Mouse (Mus musculus): Measurements from ENCODE around the gene Olfr869.

DNA sequence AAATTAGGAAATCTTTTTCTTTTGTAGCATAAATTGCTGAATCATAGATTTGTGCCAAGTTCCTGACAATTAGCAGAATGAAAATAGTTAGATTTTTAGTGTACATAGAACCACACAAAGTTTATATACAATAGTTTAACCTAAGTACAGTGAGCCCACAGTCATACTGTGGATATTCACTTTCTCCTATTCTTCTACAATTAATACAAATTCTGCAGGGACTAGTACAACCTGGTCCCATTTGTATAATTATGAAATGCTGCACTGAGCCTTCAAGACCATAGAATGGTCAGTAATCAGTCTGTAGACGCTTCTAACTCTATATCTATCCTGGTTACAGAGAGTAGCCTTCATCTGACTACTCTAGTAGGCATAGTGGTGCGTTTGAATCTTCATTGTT is 30.5 kb upstream of the Olfr869 start, which contains the start of gene Olfr868:
- TF ChIP-seq CTCF (IDR thresholded peaks at IDR 0.05; ENCODE audit: low read depth) = no peak
- no peak for TF ChIP-seq EP300 (IDR thresholded peaks at IDR 0.05; ENCODE audit: low read depth)

Measured in liver, embryonic 14.5 days (tissue).